Mouse (Mus musculus): Measurements from ENCODE around the gene Siah1a. TPM values are rescaled to one million over a fixed set of nuclear protein-coding genes. Genes with fewer than 3 reads are reported as not detected.
A peak's percentile ranks its signal among the peaks of the same experiment; 100 is the strongest.

The Siah1a gene
- 37.5 and 43.6 TPM in 2 replicates for total RNA-seq (2017)

DNA sequence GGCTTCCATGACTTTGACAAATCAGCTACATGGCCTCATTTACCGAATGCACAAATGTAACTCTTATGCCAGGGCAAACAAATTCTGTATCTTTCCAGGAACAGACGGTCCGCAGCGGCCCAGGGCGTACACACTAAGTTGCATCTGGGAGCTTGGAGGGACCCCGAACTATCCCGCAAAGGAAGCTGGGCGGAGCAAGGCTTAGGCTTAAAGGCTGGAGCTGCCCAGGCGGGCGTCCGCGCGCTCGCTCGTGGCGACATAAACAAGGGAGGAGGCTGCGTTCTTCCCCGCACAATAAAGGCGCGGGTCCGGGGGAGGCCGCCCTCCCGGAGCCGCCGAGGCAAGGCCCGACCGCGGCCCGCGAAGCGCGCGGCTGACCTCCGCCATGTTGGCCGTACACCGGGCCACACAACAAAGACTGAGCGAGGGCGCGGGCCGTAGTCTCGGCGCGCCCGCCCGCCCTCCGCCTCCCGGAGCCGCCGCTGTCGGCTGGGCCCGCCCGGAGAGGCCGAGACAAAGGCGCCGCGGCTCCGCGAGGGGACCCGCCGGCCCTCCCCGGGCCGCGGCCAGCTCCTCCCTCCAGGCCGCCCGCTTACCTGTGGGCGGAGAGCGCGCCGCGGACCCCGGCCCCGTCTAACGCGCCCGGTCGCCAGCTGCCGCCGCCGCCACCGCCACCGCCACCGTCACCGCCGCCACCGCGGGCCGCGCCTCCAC, at the start of gene Siah1a, which contains the start of gene Gm10638:
Siah1a (minus strand) TSS at position 714 of the 714 bp plus-strand sequence.
Gm10638 (plus strand) TSS at position 479 of the 714 bp plus-strand sequence.
- ATAC-seq (ENCODE audit: extremely low read depth, insufficient number of reproducible peaks, low FRiP score, poor library complexity, severe bottlenecking) = 0 out of 2 replicates have a peak, but pooled peaks have one; percentile 5

- ATAC-seq (ENCODE audit: extremely low read depth, insufficient number of reproducible peaks, low FRiP score, poor library complexity, severe bottlenecking) = no peak
Observed at GRCm38 (mm10) chr8:86794716-86795115, 49.0 kb upstream of the Siah1a start.

- no peak for ATAC-seq (ENCODE audit: extremely low read depth, insufficient number of reproducible peaks, low FRiP score, poor library complexity, severe bottlenecking)
Observed at GRCm38 (mm10) chr8:86791542-86791941, 45.8 kb upstream of the Siah1a start.

- no peak for ATAC-seq (ENCODE audit: extremely low read depth, insufficient number of reproducible peaks, low FRiP score, poor library complexity, severe bottlenecking)
Observed at GRCm38 (mm10) chr8:86789576-86789975, 43.8 kb upstream of the Siah1a start.

DNA sequence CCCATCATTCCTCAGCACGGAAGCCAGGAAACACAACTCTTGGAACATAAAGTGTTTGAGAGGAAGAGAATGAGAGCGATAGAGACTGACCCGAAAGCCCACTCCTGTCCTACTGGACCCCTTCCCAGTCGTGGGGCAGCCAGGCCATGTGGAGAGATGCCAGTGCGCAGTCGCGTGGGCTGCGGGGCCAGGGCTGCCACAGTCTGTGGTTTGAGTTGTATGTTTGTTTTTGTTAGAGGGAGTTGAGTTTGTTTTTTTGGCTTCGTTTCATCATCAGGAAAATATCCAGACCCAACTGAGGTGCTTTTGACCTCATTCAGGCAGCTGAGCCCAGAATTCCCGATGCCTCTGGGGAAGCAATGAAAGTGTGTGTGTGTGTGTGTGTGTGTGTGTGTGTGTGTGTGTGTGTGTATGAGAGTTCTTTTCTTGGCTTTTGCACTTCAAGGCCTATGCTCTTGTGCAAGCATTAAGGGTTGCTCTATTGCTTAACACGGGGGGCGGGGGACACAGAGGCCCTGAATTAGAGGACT, 42.2 kb upstream of the Siah1a start:
- ATAC-seq (ENCODE audit: extremely low read depth, insufficient number of reproducible peaks, low FRiP score, poor library complexity, severe bottlenecking) = no peak

GRCm38 (mm10) chr8:86786498-86786897, 40.8 kb upstream of the Siah1a start:
- ATAC-seq (ENCODE audit: extremely low read depth, insufficient number of reproducible peaks, low FRiP score, poor library complexity, severe bottlenecking) = no peak

GRCm38 (mm10) chr8:86781094-86781493, 35.4 kb upstream of the Siah1a start:
- ATAC-seq (ENCODE audit: extremely low read depth, insufficient number of reproducible peaks, low FRiP score, poor library complexity, severe bottlenecking) = no peak

GRCm38 (mm10) chr8:86779207-86779606, 33.5 kb upstream of the Siah1a start:
- no peak for ATAC-seq (ENCODE audit: extremely low read depth, insufficient number of reproducible peaks, low FRiP score, poor library complexity, severe bottlenecking)

- no peak for ATAC-seq (ENCODE audit: extremely low read depth, insufficient number of reproducible peaks, low FRiP score, poor library complexity, severe bottlenecking)
Observed at GRCm38 (mm10) chr8:86769945-86770715, 24.4 kb upstream of the Siah1a start.

DNA sequence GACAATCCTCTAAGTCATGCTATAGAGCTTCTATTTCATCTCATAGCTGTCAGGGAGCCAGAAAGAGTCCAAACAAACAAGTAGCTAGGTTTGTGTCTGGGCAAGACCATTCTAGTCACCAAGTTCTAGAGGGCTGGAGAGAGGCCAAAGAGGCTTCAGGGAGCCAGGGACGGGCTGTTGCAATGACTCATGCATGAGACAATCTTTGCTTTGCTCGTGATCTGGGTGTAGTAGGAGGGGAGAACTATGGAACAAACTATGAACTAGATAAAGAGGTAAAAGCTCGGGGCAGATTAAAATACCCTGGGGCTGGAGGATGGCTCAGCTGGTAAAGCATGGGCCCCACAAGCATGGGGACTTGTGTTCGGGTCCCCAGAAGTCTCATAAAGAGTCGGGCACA, 22.8 kb upstream of the Siah1a start:
- ATAC-seq (ENCODE audit: extremely low read depth, insufficient number of reproducible peaks, low FRiP score, poor library complexity, severe bottlenecking) = no peak

DNA sequence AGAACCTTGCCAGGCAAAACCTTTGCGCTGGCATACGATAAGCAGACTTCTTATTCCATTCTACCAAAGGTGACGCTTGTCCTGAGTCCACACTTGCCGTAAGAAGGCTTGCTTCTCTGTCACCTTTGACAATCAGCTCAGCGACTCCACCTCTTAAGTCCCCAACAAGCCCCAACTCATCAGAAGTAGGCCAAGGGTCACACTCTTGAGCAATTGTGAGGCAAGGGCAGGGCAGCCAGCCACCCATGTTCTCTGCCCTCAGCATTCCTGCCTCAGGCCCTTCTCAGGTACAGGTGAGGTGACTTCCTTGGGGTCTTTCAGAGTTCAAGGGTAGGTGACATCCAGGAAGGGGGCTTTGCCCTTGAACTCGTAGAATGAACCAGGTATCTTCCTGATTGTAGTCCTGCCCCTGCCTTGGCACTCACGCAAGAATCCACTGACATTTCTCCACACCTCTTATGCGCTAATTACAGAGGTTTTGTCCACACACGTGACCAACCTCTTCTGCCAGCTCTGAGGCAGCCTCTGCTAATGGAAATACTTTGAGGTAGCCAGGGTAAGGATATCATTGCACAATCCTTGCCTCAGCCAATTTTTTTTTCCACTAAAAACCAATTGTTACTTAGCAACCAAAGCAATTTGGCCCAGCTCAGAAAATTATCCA, 20.9 kb upstream of the Siah1a start:
- ATAC-seq (ENCODE audit: extremely low read depth, insufficient number of reproducible peaks, low FRiP score, poor library complexity, severe bottlenecking) = no peak

- no peak for ATAC-seq (ENCODE audit: extremely low read depth, insufficient number of reproducible peaks, low FRiP score, poor library complexity, severe bottlenecking)
Observed at GRCm38 (mm10) chr8:86765669-86766068, 19.9 kb upstream of the Siah1a start.

DNA sequence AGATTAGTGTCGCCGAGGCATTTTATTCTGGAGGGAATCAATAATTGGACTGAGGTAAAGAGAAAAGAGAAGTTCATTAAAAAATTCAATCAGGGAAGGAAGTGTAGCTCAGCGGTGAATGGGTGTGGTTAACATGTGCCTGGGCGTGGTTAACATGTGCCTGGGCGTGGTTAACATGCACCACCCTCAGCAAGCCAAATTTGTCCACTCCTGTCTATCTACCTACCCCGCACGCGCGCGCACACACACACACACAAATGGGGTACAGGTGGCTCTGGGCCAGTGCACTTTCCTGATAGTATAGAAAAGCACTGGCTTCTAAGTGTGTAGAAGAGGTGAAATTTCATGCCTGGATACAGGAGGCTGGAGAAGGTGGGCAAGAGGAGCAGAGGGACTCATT, 19.4 kb upstream of the Siah1a start:
- ATAC-seq (ENCODE audit: extremely low read depth, insufficient number of reproducible peaks, low FRiP score, poor library complexity, severe bottlenecking) = no peak

- no peak for ATAC-seq (ENCODE audit: extremely low read depth, insufficient number of reproducible peaks, low FRiP score, poor library complexity, severe bottlenecking)
Observed at GRCm38 (mm10) chr8:86762806-86763205, 17.1 kb upstream of the Siah1a start.

GRCm38 (mm10) chr8:86760746-86761145, 15.0 kb upstream of the Siah1a start:
- ATAC-seq (ENCODE audit: extremely low read depth, insufficient number of reproducible peaks, low FRiP score, poor library complexity, severe bottlenecking) = no peak

GRCm38 (mm10) chr8:86759090-86759491, 13.4 kb upstream of the Siah1a start:
- ATAC-seq (ENCODE audit: extremely low read depth, insufficient number of reproducible peaks, low FRiP score, poor library complexity, severe bottlenecking) = no peak

DNA sequence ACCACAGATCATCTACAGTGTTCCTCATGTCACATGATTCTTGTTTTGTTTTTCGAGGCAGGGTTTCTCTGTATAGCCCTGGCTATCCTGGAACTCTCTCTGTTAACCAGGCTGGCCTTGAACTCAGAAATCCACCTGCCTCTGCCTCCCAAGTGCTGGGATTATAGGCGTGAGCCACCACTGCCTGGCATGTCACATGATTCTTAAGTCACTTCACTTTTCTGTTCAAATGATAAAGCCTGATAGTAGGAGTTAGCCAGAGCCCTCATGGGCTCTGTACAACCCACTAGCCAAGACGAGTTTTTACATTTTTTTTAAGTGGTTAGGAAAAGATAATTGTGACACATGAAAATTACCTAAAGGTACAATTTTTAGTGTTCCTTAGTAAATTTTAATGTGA, 12.9 kb upstream of the Siah1a start:
- ATAC-seq (ENCODE audit: extremely low read depth, insufficient number of reproducible peaks, low FRiP score, poor library complexity, severe bottlenecking) = no peak

GRCm38 (mm10) chr8:86756948-86757733, 11.4 kb upstream of the Siah1a start:
- ATAC-seq (ENCODE audit: extremely low read depth, insufficient number of reproducible peaks, low FRiP score, poor library complexity, severe bottlenecking) = no peak

DNA sequence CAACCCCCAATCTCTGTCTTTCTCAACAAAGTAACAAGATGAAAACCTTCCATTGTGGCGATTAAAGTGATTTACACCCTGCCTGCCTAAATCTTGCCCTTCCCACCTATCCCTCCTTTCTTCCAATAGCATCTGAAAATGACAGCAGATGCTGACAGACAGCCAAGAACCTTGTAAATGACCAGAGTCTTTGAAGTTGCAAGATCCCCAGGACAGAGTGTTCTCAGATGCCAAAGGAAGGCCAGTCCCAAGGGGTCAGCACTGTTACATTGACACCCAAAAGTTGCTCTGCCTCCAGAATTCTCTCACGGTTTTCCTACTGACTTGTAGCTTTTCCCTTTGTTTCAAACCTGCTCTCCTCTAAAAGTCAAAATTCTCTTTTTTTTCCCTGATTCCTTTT, 4.1 kb upstream of the Siah1a start:
- no peak for ATAC-seq (ENCODE audit: extremely low read depth, insufficient number of reproducible peaks, low FRiP score, poor library complexity, severe bottlenecking)
